Mouse (Mus musculus): ENCODE data around the gene Adh5.
"Not testable (repeated sequence)": the region's sequence is repeated elsewhere in the genome, so short reads cannot be mapped to it uniquely, and the experiment has no call there.

The Adh5 gene

DNA sequence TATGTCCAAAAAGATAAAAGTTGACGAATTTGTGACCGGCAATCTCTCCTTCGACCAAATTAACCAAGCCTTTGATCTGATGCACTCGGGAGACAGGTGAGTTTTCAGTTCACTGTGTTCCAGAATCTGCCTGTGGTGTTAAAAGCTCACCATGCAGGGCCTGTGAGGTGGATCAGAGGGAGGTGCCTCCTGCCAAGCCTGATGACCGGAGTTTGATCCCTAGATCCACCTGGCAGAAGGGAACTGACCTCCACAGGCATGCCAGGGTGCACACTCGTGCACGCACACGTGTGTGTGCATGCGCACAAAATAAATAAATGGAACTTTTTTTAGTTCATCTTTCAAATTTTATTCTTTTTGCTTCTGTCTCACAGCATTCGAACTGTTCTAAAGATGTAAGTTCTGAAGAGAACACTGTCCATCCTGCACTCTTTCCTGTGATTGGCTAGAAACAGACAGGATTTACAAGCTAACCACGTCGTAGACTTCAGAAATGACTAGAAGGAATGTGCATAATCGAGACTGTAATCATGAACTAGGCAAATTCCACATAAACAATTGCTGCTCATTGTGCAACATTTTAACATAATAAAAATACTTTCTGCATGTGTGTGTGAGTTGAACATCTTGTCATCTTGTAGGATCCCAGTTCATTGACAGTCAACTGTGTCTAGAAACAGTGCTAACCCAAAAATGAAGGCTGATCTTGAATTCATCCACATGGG is 12.0 kb downstream of the Adh5 start:
- in situ Hi-C loops (cut with MboI, MseI), result no loop called here

DNA sequence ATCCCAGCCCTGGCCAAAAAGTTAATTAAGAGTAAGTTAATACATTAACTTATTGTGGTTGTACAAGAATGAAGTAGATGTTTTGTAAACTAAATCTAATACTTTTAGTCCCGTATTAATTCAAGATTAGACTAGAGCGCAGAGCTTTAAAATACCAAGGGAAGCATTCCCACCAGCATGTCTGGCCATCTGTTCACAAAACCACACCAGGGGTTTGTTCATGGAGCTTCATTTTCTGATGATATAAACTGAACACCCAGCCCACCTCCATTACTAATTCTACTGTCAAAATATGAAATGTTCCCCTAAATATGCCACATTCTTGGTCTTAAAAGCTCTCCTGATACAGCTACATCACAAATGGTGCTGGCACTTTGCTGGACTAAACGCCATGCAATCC is 15.5 kb downstream of the Adh5 start:
- in situ Hi-C loops (cut with MboI, MseI), result no loop called here

DNA sequence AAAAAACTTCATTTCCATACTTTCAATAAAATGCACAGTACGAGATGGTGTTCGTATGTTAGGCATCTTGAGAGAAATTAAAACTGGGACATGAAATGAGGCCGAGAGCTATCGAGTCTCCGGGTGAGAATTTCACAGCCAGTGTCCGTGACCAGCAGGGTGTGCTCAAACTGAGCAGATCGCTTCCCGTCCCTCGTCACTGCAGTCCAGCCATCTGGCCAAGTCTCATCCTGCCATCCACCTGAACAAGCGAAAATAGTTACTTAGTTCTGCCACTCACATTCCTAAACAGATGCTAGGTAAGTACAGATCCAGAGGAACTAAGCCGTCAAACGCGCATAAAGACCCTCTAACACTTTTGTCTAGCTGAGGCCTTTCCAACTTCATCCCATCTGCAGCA is 17.4 kb downstream of the Adh5 start:
- in situ Hi-C loops (cut with MboI, MseI), result no loop called here

DNA sequence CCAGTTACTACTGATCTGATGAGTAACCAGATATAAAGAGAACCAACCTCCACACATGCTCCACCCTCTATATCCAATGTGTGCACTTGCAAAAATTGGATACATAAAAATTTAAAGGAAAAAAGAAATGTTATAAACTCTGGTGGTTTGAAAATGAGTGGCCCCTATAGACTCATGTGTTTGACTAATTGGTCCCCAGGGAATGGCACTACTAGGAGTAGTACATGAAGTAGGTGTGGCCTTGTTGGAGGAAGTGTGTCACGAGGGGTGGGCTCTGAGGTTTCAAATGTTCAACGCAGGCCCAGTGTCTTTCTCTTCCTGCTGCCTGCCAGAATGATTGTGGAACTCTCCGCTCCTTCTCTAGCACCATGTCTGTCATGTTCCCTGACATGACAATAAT is 18.9 kb downstream of the Adh5 start:
- in situ Hi-C loops (cut with MboI, MseI), result no loop called here

DNA sequence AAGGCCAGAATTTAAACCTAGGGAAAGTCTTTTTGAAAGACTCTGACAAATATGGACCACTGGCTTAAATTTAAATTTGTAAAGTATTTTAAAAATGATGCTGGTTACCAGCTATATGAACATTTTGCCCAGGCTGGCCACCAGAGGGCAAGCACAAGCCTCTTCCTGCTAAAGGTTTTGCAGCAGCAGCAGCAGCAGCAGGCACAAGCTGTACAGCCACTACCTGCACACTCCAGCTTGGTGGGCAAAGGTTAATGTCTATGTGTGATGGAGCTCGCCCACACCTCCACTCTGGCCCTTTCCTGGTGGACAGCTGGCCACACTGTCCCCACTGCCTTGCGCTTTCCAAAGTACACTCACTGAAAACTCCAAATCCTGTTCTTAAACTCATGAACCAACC is 20.2 kb downstream of the Adh5 start:
- in situ Hi-C loops (cut with MboI, MseI), result no loop called here

DNA sequence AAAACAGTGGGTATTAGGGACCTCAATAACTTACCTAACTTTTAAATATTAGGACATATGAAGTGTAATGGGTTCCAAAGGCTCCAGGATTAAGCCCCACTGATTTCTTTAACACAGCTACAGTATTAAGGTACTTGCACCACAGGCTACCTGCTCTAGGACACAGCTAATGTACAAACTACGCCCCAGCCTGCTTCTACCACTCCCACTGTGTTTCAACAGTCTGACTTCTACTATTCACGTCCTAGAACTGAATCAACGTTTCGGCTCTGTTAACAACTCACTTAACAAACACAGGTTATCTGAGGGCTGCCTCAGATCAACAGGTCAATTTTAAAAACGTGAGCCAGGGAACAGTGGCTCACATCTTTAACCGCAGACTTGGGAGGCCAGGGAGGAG is 20.9 kb downstream of the Adh5 start:
- in situ Hi-C loops (cut with MboI, MseI), result no loop called here

DNA sequence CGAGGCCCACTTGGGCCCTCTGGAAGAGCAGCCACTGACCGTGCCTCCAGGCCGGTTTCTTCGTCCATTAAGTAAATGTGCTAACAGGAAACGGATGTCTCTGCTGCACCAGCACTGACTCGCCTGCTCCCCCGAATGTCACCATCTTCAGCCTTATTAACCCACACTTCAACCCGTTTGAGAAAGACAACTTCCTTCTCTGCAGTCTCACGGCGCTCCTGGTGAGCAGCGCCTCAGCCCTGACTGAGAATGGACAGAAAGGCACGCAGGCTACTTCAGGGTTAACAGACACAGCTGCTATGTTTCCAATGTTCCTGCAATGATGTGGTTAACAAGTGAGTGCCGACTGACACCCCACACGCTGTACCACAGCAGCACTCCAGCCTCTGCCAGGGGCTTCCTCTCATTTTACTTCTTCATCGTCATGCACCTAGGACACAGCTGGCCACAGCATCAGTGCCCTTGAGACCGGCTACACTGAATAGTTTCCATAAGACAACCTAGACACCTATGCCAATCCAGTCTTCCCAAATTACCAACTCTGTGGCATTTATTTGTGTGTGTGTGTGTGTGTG is 21.8 kb downstream of the Adh5 start:
- in situ Hi-C loops (cut with MboI, MseI), result no loop called here

DNA sequence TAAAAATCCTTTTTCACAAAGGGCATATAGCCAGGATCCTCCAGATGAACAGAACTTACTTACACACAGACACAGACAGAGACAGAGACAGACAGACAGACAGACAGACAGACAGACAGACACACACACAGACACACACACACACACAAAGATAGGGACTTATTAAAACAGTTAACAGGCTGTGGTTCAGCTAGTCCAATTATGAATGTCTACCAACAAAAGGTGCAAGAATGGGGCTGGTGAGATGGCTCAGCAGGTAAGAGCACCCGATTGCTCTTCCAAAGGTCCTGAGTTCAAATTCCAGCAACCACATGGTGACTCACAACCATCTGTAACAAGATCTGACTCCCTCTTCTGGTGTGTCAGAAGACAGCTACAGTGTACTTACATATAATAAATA is 23.8 kb downstream of the Adh5 start:
- in situ Hi-C loops (cut with MboI, MseI), result not testable (repeated sequence)

DNA sequence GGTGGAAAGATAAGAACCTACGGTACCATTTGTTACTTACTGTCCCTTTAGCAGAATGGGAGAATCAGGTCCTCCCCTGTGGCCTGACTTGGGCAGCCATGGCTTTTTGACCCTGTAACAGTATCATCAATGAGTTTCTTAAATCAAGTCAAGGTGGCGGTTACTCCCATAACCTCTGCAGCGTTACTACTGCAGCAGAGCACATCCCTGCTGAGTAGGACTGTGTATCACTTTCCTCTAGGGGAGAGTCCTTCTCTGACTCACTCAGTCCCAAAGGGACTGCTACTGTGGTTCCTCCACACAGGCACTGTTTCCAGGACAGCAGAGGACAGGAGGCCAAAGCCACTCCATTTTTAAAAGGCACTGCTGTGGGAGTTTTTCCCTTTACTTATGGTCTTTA is 28.2 kb downstream of the Adh5 start:
- in situ Hi-C loops (cut with MboI, MseI), result no loop called here

DNA sequence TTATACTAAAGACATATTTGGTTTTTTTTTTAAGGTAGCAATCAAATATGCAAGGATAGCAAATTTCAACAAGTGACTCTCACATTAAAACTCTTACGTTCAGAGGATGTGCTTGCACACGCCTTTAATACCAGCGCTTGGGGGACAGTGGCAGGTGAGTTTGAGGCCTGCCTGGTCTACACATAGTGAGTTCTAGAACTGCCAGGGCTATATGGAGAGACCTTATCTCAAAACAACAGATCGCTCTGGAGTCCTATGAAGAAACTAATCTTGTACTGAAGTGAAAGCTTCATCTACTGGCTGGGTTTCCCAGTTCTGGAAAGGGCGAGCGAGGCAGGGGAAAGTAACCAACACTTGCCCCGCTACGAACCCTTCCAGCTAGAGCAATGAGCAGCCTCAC is 36.6 kb downstream of the Adh5 start:
- in situ Hi-C loops (cut with MboI, MseI), result no loop called here

DNA sequence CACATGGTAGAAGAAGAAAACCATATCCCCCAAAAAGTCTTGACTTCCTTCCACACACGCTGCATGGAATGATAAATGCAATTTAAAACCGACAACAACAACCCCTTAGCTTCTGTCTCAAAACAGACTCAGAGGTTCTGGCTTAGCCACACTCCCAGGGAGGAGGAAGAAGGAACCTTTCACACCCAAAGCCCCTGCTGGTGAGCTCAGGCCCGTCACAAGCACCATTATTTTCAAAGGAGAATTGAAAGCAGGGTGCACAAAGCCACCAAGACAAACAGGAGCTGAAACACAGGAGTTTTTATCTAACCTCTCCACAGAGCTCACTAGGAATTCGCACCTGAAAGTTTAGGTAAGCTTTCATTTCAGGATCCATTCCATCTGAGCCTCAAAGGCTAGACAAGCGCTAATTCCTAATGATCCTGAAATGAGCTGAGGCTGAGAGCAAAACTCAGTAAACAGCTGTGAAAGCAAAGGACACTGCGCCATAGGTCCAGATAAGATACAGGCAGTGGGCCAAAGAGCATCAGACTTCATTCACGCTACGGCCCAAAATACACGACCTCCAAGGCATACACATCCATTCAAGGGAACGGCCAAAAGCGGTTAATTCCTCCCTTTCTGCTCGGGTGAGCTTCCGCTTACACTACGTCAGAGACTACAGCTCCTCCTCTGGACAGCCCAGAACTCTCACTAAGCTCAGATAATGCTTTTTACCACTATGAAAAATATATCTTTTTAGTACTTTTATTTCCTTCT is 38.8 kb downstream of the Adh5 start:
- in situ Hi-C loops (cut with MboI, MseI), result no loop called here

DNA sequence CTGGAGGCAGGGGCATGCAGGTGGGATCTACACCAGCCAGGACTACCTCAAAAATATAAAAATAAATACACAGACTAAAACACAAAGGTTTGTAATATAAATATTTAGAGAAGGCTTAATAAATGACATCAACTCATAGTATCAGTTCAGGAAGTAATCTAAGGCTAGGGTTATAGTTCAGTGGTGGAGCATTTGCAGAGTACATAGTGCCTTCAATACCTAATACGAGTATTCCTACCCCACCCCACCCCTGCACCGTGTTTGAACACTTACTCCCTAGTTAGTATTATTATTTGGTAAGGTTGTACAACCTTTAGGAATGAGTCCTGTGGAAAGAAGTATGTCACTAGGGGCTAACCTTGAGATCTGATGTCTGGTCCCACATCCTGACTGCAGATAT is 40.3 kb downstream of the Adh5 start:
- in situ Hi-C loops (cut with MboI, MseI), result no loop called here

DNA sequence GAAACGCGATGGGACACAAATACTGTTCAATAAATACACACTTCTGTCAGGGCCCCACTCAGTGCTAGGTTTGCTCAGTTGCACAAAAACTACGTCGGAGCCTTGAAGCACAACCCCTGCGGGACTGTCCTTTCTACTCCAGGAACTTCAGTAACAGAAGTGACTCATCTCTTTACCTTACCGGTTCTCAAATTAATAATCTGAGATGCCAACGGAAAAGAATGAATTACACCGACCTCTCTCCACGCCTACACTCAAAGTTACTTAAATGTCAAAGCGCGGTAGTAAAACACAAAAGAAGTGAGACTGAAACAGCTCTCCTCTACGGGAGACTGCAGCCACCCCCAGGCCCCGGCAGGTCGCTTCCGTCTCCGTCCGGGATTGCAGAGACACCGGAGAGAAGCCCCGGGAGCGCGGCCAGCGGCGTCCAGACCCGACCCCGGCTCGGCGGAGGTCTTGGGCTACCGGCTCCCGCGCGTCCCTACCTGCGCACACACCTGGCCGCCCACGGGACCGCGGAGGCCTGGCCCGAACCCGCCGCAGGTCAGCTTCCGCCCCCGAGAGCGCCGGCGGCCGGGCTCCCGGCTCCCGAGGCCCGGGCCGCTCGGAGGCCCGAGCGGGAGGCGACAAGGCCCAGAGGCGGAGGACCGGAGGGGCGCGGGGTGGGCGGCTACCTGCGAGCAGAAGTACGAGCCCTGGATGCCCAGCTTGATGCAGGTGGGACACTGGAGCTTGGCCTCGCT is 45.9 kb downstream of the Adh5 start:
- in situ Hi-C loops (cut with MboI, MseI), result loop anchor here (5.0 kb wide), 1 partner anchor 39 kb away; the partner anchor contains the start of gene Eif4e

DNA sequence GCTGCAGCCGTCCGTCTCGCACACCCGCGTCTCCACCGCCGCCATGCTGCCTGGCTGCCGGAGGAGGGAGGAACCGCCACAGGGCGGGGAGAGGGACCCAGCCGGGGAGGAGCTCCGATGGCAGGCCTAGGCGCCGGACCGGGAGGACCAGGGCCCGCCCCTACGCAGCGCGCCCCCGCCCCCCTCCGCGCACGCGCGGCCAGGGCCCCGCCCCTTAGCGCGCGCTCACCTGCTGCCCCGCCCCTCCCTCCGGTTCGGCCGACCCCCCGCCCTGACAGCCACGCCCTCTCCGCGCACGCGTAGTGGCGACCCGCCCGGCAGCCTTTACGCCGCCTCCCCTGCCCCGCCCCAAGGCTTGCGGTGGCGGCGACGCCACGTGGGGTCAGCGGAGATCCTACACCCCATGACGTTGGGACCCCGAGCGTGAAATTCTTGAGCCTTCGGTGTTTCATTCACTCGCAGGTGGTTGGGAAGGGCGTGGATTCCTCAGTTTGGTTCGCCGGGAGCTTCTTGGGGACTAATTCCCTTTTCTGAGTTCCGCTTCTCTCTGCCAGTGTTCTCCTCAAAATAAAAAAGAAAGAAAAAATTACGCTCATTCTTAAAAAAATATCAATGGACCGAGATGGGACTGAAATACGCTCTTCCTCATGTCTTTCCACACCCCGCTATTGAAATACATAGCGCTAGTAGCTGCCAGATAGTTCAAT is 46.6 kb downstream of the Adh5 start, which contains the start of gene Metap1:
Gene Metap1 (minus strand): TSS at position 189 of the 707 bp plus-strand sequence.
- in situ Hi-C loops (cut with MboI, MseI), result loop anchor here (5.0 to 10.0 kb wide), 3 partner anchors 38 to 1825 kb away; partner anchors contain the start of gene Eif4e

DNA sequence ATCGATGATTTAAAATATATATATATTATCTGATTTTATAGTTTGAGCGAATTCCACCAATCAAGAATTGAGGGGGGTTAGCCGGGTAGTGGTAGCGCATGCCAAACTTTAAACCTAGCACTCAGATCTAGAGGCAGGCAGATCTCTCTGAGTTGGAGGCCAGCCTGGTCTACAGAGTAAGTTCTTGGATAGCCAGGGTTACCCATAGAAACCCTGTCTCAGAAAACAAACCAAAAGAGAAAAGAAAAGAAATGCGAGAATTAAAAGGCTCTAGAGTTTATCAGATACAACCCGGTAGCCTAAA is 47.1 kb downstream of the Adh5 start:
- in situ Hi-C loops (cut with MboI, MseI), result loop anchor here (5.0 to 10.0 kb wide), 2 partner anchors 68 to 1825 kb away; no protein-coding TSS in a partner anchor

DNA sequence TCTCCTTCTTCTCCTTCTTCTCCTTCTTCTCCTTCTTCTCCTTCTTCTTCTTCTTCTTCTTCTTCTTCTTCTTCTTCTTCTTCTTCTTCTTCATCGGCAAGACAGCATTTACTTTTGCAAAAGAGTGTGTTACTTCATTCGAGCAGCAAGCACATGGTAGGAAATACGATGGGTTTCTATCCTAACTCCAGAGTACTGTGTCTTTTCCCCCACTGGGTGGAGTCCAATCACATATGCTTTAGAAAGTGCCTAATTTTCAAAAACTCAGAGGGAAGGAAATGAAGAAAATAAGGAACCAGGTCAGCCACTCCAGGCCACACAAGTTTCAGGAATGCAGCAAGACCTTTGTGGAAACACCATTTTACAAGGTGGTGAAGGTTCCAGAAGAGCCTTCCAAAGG is 50.8 kb downstream of the Adh5 start:
- in situ Hi-C loops (cut with MboI, MseI), result loop anchor here (5.0 to 10.0 kb wide), 2 partner anchors 71 to 1829 kb away; no protein-coding TSS in a partner anchor

DNA sequence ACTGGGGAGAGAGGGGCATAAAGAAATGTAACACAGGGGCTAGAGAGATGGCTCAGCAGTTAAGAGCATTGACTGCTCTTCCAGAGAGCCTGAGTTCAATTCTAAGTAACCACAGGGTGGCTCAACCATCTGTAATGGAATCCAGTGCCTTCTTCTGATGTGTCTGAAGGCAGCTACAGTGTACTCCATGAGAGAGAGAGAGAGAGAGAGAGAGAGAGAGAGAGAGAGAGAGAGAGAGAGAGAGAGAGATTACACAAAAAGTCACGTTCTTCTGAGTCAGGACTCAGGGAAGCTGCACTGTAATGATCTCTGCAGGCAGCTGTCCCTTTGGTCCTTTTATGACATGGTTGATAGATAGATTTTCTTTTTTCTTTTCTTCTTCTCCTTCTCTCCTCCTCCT is 51.7 kb downstream of the Adh5 start:
- in situ Hi-C loops (cut with MboI, MseI), result loop anchor here (5.0 to 10.0 kb wide), 2 partner anchors 72 to 1830 kb away; no protein-coding TSS in a partner anchor

DNA sequence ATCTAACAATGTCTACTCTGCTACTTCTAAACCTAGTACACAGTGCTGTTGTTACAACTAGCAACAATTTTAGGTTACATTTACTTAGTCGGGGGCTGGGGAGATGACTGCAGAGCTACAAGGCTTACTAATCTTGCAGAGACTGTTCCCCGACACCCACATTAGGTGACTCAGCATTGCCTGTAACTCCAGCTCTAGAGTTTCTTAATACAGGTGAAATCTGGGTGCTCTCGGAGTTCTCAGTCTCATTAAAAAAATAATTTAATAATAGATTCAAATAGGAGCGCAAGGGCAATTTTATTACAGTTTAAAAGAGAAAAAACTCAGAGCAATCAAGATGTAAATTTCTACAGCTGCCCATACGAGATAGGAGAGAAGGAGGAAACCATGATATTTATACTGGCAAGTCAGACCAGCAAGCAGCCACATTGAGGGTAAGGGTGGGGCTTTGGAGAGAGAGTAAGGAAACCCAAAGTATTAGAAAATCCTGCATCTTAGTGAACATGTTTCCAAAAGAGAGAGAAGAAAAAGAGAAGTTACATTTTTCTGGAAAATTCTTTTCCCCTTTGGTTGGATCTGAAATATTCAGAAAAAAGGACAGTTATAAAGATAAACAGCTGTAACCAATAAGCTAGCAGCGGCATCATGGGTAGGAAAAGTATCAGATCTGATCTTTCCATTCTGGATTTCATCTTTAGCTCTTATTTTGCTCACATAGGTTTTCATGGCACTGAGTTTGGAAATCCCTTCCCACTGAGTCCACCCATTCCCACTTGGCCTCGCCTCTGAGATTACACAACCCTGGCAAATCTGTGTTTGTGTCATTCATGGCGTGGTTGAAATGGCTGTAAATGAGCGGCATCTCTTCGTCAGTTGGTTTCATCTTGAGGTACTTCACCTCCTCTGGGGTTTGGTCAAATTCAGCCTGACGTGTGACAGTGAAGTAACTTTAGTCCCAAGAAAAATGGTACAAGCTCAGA is 52.6 kb downstream of the Adh5 start:
- in situ Hi-C loops (cut with MboI, MseI), result loop anchor here (10.0 kb wide), 1 partner anchor 1831 kb away; no protein-coding TSS in a partner anchor

DNA sequence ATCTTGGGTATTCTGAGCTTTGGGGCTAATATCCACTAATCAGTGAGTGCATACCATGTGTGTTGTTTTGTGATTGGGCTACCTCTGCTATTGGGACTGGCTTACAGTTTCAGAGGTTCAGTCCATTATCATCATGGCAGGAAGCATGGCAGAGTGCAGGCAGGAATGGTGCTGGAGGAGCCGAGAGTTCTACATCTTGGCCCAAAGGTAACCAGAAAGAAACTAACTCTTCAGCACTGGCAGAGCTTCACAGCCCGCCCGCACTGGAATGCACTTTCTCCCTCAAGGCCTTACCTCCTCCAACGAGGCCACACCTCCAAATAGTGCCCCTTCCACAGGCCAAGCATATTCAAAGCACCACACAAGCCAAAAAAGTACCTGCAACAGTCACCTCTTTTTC is 55.8 kb downstream of the Adh5 start:
- in situ Hi-C loops (cut with MboI, MseI), result loop anchor here (10.0 kb wide), 1 partner anchor 1834 kb away; no protein-coding TSS in a partner anchor
